Mouse (Mus musculus) olfactory bulb, adult 2 months (tissue): ENCODE data around the gene Nudt2. TPM values are rescaled to one million over a fixed set of nuclear protein-coding genes. Genes with fewer than 3 reads are reported as not detected.

Source experiments
- H3K27ac ChIP-seq: fragments of 200-500 bp; 2 replicates; pipeline ENCODE4 v1.5.1; 2012; ENCODE audit warnings: low read depth, low read length; ENCODE audit not compliant: insufficient read depth
- H3K4me1 ChIP-seq: fragments of 200-500 bp; 2 replicates; pipeline ENCODE4 v1.6.1; 2012; ENCODE audit warnings: low read length; ENCODE audit not compliant: control insufficient read depth, insufficient read depth
- H3K4me3 ChIP-seq: fragments of 200-500 bp; 2 replicates; pipeline ENCODE4 v1.5.1; 2012; ENCODE audit warnings: mild to moderate bottlenecking, low read depth, low read length, moderate library complexity; ENCODE audit not compliant: insufficient read depth
- CTCF ChIP-seq: fragments of 200-500 bp; IDR thresholded peaks from 2 replicates; pipeline ENCODE4 v1.5.1; 2012; ENCODE audit warnings: low read depth, mild to moderate bottlenecking, low read length, moderate library complexity; ENCODE audit not compliant: insufficient read depth
- POLR2A ChIP-seq: fragments of 200-500 bp; IDR thresholded peaks from 2 replicates; pipeline ENCODE4 v1.6.1; 2012; ENCODE audit warnings: mild to moderate bottlenecking, low read depth, low read length, moderate library complexity; ENCODE audit not compliant: insufficient read depth
- WGBS: fragments of 180-500 bp; shearing (Covaris S2); methylation state at CpG from one replicate; pipeline ENCODE4 v1.1.7; 2018; 5-methylcytosine and 5-hydroxymethylcytosine counted together
- polyA plus RNA-seq: library from polyadenylated mRNA; stranded (reverse); fragments of >200 nt; gene quantifications from 2 replicates; pipeline ENCODE4 v1.2.4, GENCODE M21; 2012; ENCODE audit warnings: low replicate concordance; ENCODE audit not compliant: missing spikeins, insufficient read depth, insufficient read length

The Nudt2 gene
- polyA plus RNA-seq, 1 experiment = not detected

GRCm38 (mm10) chr4:41469199-41469598 is 4.2 kb downstream of the Nudt2 start:
- TF ChIP-seq CTCF = no peak
- no peak for TF ChIP-seq POLR2A
- 54% methylated on average over 10 of the region's 10 CpGs for WGBS
- Histone ChIP-seq H3K4me3 (no peak overlapping the region), H3K27ac (0 out of 2 replicates have a peak overlapping the region, but pooled peaks have one; percentile 14), H3K4me1 (peaks cover 6% of the 10 kb centered on the region; the same call in 1 of the 2 replicates)

DNA sequence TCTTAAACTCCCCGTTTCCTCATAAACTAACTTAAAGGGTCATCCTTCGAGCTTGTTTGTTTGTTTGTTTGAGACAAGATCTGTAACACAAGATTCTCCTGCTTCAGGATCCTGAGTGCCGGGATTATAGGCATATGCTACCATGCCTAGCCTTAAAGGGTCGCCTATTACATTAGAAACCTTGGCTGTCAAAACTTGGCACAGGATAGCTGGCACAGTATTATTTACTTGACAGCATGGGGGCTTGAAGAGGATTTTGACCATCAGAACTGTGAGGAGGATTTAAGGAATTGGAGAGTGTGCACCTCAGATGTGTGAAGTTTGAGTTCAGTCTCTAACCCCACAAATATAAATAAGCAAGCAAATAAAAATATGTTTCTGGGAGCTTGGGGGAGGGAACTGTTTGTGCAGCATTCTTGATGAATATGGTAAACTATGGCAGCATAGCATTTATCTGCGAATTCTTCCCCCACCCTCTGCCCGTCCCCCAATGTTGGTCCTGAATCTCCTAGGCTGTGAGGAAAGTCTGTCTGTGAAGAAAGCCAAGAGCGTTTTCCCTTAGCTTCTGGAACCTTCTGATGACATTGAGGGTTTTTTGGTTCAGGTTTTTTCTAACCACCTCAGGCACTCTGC is 5.2 kb downstream of the Nudt2 start:
- Histone ChIP-seq H3K27ac (peak overlapping the region; percentile 36), H3K4me1 (peaks cover 6% of the 10 kb centered on the region; the same call in 1 of the 2 replicates), H3K4me3 (no peak overlapping the region)
- 49% methylated on average over 7 of the region's 7 CpGs for WGBS
- no peak for TF ChIP-seq CTCF
- no peak for TF ChIP-seq POLR2A

DNA sequence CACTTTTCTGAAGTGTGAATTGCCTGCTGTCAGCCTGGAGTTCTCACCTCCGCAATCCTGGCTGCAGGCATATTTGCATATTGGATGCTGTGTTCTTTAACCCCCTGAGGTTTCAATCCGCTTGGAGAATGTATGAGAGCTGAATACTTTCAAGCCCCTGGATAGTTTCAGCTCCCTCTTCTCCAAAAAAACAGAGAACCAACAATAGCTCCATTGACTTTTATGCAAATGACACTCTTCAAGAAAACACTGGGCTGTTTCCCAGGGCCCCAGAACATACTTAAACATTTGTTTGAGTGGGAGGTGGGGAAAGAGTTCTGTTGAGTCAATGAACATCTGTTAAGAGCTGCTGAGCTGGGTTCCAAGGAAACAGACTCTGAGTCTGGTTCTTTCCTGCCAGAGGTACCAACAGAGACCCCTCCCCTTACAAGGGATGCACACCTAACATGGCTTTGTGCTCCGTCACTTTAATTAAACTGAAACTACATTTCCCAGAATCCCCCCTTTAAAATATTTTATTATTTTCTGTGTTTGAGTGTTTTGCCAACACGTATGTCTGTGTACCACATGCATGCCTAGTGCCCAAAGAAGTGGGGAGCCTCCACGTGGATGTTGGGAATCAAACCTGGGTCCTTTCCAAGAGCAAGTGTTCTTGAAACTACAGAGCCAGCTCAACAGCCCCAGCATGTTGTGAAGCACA is 5.9 kb downstream of the Nudt2 start:
- peak overlapping the region; percentile 36; the same call in 1 of the 2 replicates for H3K27ac ChIP-seq
- H3K4me1 ChIP-seq = peaks cover 3% of the 10 kb centered on the region; the same call in 1 of the 2 replicates
- WGBS = 27% methylated on average over 5 of the region's 5 CpGs
- TF ChIP-seq CTCF = no peak
- H3K4me3 ChIP-seq = no peak overlapping the region

GRCm38 (mm10) chr4:41471384-41471689 is 6.4 kb downstream of the Nudt2 start:
- no peak overlapping the region for H3K4me3 ChIP-seq
- no peak overlapping the region for H3K27ac ChIP-seq
- H3K4me1 ChIP-seq = peaks cover 3% of the 10 kb centered on the region; the same call in 1 of the 2 replicates
- TF ChIP-seq CTCF = no peak
- no peak for TF ChIP-seq POLR2A
- WGBS = 83% methylated on average over 1 of the region's 1 CpGs

- TF ChIP-seq POLR2A (no peak), CTCF (no peak)
- Histone ChIP-seq H3K4me1 (peaks cover 7% of the 10 kb centered on the region; the same call in 1 of the 2 replicates), H3K4me3 (no peak overlapping the region), H3K27ac (no peak overlapping the region)
- WGBS = 94% methylated on average over 9 of the region's 9 CpGs
Observed at GRCm38 (mm10) chr4:41477648-41478160, 12.8 kb downstream of the Nudt2 start.

GRCm38 (mm10) chr4:41478751-41479455 is 14.0 kb downstream of the Nudt2 start:
- no peak for TF ChIP-seq POLR2A
- no peak for TF ChIP-seq CTCF
- Histone ChIP-seq H3K27ac (no peak overlapping the region), H3K4me1 (peaks cover 7% of the 10 kb centered on the region; the same call in 1 of the 2 replicates), H3K4me3 (no peak overlapping the region)
- WGBS = 66% methylated on average over 4 of the region's 4 CpGs

DNA sequence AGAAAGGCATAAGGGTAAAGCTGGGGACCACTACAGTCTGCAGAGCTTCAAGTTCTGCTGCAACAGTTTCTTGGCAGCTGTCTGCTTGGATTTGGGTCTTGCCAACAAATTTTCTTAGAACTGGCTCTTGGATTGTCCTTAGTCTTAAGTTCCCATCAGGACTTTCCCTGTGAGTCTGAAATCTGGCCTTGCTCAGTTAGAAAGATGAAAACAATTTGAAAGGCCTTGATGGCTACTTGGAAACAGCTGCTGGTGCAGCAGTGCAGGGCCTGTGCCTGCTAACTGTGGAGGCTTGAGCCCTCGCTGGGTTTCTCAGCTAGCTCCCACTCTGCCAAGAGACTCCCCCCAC is 14.5 kb downstream of the Nudt2 start:
- Histone ChIP-seq H3K27ac (peak overlapping the region; percentile 31), H3K4me3 (no peak overlapping the region), H3K4me1 (peaks cover 7% of the 10 kb centered on the region; the same call in 1 of the 2 replicates)
- 53% methylated on average over 1 of the region's 1 CpGs for WGBS
- TF ChIP-seq POLR2A = no peak
- no peak for TF ChIP-seq CTCF

- H3K4me1 ChIP-seq = peaks cover 7% of the 10 kb centered on the region; the same call in 1 of the 2 replicates
- 54% methylated on average over 8 of the region's 8 CpGs for WGBS
- no peak overlapping the region for H3K4me3 ChIP-seq
- no peak for TF ChIP-seq POLR2A
- no peak overlapping the region; the same call in 1 of the 2 replicates for H3K27ac ChIP-seq
Observed at GRCm38 (mm10) chr4:41480254-41480653, 15.3 kb downstream of the Nudt2 start.

DNA sequence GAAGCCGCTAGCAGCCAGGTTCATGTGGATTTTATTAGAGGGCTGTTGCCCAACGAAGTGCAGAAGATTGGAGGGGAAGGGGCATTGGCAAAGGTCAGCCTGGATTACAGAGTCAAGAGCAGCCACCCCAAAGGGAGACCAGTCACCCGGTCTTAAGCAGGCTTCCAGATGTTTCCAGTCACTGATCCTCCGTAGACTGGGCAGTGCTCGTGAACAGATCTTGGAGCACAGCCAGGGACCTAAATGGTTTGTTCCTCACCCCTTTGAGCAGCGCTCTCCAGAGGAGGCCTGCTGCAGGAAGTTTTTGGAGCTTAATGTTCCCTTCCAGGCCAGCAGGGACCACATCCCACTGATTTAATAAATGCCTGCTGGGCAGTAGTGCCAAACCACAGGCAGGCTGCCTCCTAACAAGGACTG is 16.7 kb downstream of the Nudt2 start:
- H3K4me3 ChIP-seq = no peak overlapping the region
- TF ChIP-seq POLR2A = no peak
- no peak for TF ChIP-seq CTCF
- no peak overlapping the region for H3K27ac ChIP-seq
- H3K4me1 ChIP-seq = peaks cover 7% of the 10 kb centered on the region; the same call in 1 of the 2 replicates
- 41% methylated on average over 6 of the region's 6 CpGs for WGBS
